Mouse (Mus musculus) duodenum, adult 2 months (tissue): ENCODE measurements around the gene Olfr867. TPM values are rescaled to one million over a fixed set of nuclear protein-coding genes. Genes with fewer than 3 reads are reported as not detected.

Experiments used
- polyA plus RNA-seq: library from polyadenylated mRNA; depleted of rRNA; stranded (reverse); fragments of >200 nt; gene quantifications from 2 replicates; pipeline ENCODE4 v1.2.3, GENCODE M21; 2012; ENCODE audit warnings: low replicate concordance; rRNA removed

Olfr867 gene
- not detected in 2 replicates for polyA plus RNA-seq

GRCm38 (mm10) chr9:20057462-20057861 lies at the start of gene Olfr867:
TSS of gene Olfr867 (minus strand) at chr9:20057562.

GRCm38 (mm10) chr9:20098326-20098725 lies 41.0 kb upstream of the Olfr867 start, which contains the start of gene Olfr868:
TSS of gene Olfr868 (plus strand) at chr9:20098626.

DNA sequence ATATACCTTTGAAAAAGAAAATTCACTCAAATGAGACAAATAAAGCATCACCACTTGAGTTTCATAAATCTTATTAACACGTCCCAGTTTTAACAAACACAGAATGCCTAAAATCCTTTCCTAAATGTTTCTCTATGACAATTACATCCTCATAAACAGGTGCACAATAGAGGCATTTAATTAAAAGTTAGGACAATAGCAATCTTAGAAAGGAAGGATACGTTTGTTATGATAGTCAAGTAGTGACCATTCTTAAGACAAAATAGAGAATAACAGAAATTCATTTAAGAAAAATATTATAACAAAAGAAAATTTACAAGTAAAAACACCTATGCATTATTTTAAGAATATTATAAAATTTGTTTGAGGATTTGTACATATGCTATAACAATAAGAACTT lies 29.4 kb downstream of the Olfr867 start, which contains the start of gene Olfr866:
Gene Olfr866, minus strand, starts transcription at position 101 of the 400 bp plus-strand sequence.

Other genes with a start within 250 kb of the Olfr867 start
- not detected in 2 replicates for gene Olfr860, start 207.8 kb downstream of the Olfr867 start, polyA plus RNA-seq
- not detected in 2 replicates for gene Olfr862, start 169.6 kb downstream of the Olfr867 start, polyA plus RNA-seq
- gene Olfr77, start 140.7 kb downstream of the Olfr867 start, polyA plus RNA-seq = not detected in 2 replicates
- gene Olfr866, start 29.5 kb downstream of the Olfr867 start, polyA plus RNA-seq = not detected in 2 replicates
- gene Olfr868, start 41.1 kb upstream of the Olfr867 start, polyA plus RNA-seq = not detected in 2 replicates
- gene Olfr869, start 71.4 kb upstream of the Olfr867 start, polyA plus RNA-seq = not detected in 2 replicates
- not detected in 2 replicates for gene Olfr870, start 116.5 kb upstream of the Olfr867 start, polyA plus RNA-seq
- not detected in 2 replicates for gene Olfr871, start 154.6 kb upstream of the Olfr867 start, polyA plus RNA-seq
- gene Olfr872, start 179.6 kb upstream of the Olfr867 start, polyA plus RNA-seq = not detected in 2 replicates
- gene Olfr39, start 224.8 kb upstream of the Olfr867 start, polyA plus RNA-seq = not detected in 2 replicates
- gene Olfr873, start 241.0 kb upstream of the Olfr867 start, polyA plus RNA-seq = not detected in 2 replicates